Mouse (Mus musculus) stomach, embryonic 14.5 days (tissue): ENCODE results near the gene Pdk4. TPM values are rescaled to one million over a fixed set of nuclear protein-coding genes. Genes with fewer than 3 reads are reported as not detected.

Source experiments
- ATAC-seq: fragments of 200-750 bp; cut with Nextera tagmentation; 2 replicates; pipeline ENCODE4 v1.8.0; 2017; ENCODE audit warnings: low read depth, moderate TSS enrichment; ENCODE audit not compliant: insufficient number of reproducible peaks, insufficient read depth, low FRiP score
- H3K27ac ChIP-seq: fragments of 300-500 bp; sonication (generic); 2 replicates; pipeline ENCODE4 v1.5.1; 2014; ENCODE audit warnings: mild to moderate bottlenecking, low read length, moderate library complexity, mixed read lengths
- H3K27me3 ChIP-seq: fragments of 300-500 bp; sonication (generic); 2 replicates; pipeline ENCODE4 v1.6.1; 2014; ENCODE audit warnings: low read length, control low read depth, mixed read lengths; ENCODE audit not compliant: control insufficient read depth, insufficient read depth
- H3K36me3 ChIP-seq: fragments of 300-500 bp; sonication (generic); 2 replicates; pipeline ENCODE4 v1.6.1; 2014; ENCODE audit warnings: mild to moderate bottlenecking, control low read depth, low read length, moderate library complexity, mixed read lengths; ENCODE audit not compliant: control insufficient read depth, insufficient read depth
- H3K4me1 ChIP-seq: fragments of 300-500 bp; sonication (generic); 2 replicates; pipeline ENCODE4 v1.6.1; 2014; ENCODE audit warnings: low read length, control low read depth, mixed read lengths; ENCODE audit not compliant: control insufficient read depth, insufficient read depth
- H3K4me2 ChIP-seq: fragments of 300-500 bp; sonication (generic); replicated peaks from 2 replicates; pipeline ENCODE4 v1.6.1; 2014; ENCODE audit warnings: low read depth, low read length, control low read depth
- H3K4me3 ChIP-seq: fragments of 300-500 bp; sonication (generic); 2 replicates; pipeline ENCODE4 v1.5.1; 2014; ENCODE audit warnings: low read depth, low read length, control low read depth
- H3K9ac ChIP-seq: fragments of 300-500 bp; sonication (generic); replicated peaks from 2 replicates; pipeline ENCODE4 v1.6.1; 2014; ENCODE audit warnings: low read depth, mild to moderate bottlenecking, control low read depth, low read length, moderate library complexity, mixed read lengths
- H3K9me3 ChIP-seq: fragments of 300-500 bp; sonication (generic); 2 replicates; pipeline ENCODE4 v1.6.1; 2016; ENCODE audit warnings: low read depth, low read length, control low read depth; ENCODE audit not compliant: control insufficient read depth
- WGBS: fragments of 180-500 bp; shearing (Covaris S2); extraction: QIAGEN DNeasy Blood & Tissue Kit; methylation state at CpG from one replicate; pipeline ENCODE4 v1.1.7; 2014; 5-methylcytosine and 5-hydroxymethylcytosine counted together
- polyA plus RNA-seq: library from polyadenylated mRNA; unstranded; fragments of >200 nt; fragmentation: Nextera tagmentation; extraction: Ambion mirVana; gene quantifications from 2 replicates; pipeline ENCODE4 v1.2.1, GENCODE M21; 2014

Pdk4 gene
- 1.0 and 4.0 TPM in 2 replicates for polyA plus RNA-seq

DNA sequence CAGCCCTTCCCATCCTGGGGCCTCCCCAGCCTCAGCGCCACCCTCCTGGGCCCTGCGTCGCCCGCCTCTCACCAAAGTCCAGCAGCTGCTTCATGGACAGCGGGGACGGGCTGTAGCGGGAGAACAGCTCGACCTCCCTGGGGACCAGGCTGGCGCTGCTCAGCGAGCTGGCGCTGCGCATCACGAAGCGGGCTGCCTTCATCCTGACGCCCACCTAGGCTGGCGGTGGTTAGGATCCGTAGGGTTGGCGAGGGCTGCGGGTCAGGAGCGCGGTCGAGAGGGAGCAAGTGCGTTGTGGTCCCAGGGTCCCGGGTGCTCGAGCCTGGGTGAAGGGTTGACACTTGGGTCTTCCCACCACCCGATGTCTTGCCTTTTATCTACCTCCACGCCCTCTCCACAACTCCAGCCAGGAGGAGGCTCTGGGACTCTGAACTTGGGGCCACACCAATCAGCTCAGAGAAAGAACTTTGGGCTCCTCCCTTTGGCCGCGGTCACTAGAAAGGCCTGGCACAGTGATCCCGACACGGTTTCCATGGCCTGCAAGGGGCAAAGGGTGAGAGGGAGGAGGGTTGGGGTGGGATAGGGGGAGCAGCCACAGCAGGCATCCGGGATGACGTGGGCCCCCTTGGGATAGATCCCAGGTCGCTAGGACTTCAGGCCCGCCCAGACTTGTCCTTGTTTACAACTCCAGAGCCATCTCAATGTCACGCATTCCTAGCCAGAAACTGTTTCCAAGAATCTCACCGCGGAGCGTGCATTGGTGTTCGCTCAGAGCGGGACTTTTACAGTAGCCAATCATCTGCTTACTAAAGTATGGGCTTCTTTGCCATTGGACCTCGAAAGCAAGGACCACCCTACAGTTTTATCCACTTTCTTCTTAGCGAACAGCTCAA is at the start of gene Pdk4:
TSS of gene Pdk4 (minus strand) at position 349 of the 893 bp plus-strand sequence.
- H3K9me3 ChIP-seq: no peaks in the 10 kb centered on the region
- H3K4me2 ChIP-seq: peak within 1 kb of the TSS; percentile 99
- H3K27me3 ChIP-seq: no peaks in the 10 kb centered on the region
- H3K27ac ChIP-seq: no peak within 1 kb of the TSS
- peak; percentile 89 for ATAC-seq
- H3K4me3 ChIP-seq: peak within 1 kb of the TSS; percentile 50
- peak within 1 kb of the TSS; percentile 21; the same call in 1 of the 2 replicates for H3K9ac ChIP-seq
- no peaks in the 10 kb centered on the region for H3K4me1 ChIP-seq
- WGBS: under 1% methylated on average over 43 of the region's 43 CpGs
- no peaks in the 10 kb centered on the region for H3K36me3 ChIP-seq

DNA sequence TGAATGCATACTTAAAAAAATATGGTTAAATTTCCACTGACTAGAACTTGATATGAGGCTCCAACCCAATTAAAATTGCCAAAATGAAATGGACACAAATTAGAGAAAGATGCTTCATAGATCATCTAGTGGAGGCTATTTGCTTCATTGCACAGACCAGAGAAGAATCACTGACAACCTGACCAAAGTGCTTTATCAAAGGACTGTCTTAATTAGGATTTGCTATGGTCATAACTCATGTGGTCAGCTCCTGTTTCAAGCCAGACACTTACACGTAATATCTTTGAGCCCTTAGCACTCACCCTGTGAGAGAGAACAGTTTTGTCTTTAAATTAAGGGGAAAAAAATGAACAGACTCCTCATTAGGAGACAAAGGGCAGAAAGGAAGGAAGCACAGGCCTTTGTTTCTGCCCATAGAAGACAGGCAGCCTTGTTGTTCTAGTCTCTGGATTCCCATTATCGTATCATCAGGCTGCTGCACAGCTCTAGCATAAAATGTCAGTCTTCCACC is 41.8 kb upstream of the Pdk4 start:
- Histone ChIP-seq H3K9ac (no peak overlapping the region), H3K4me3 (no peak overlapping the region), H3K36me3 (no peaks in the 10 kb centered on the region), H3K4me2 (no peak overlapping the region), H3K27me3 (no peaks in the 10 kb centered on the region), H3K27ac (no peak overlapping the region), H3K4me1 (no peaks in the 10 kb centered on the region), H3K9me3 (no peaks in the 10 kb centered on the region)
- ATAC-seq: no peak
- WGBS: 74% methylated on average over 2 of the region's 2 CpGs

DNA sequence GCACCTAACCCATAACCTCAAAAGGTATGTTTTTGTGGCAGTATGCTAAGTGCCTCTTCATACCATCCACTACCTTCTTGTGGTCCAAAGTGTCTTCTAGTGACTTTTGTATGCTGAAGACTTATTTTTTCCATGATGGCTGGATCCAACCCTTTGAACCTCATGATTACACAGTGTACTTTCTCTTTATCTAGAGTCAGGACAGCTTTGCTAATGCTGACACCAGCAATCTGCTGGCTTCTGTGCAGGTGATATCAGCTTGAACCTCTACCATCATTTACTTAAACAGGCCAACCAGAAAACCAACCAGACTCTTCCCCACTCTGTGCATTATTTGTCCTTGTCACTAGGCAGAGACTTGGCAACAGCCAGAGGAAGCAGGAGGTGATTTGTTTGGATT is 39.6 kb upstream of the Pdk4 start:
- no peak for ATAC-seq

DNA sequence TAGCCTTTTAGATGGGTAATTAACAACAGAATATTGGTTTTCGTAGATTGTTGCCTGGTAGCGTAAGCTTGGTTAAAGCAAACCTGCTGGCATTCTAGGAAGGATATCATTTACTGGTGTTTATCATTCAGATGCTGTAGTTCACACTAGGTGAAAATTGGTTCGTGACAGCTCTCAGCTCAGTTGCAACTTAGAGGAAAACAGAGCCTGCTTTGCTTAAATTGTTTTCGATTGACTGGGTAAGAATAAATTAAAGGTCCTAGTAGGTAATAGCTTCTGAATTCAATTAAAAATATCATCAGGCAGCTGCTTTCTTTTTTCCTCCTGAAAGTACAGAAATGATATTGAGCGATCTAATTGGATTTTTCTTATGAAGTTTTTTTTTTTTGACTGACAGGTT is 21.0 kb upstream of the Pdk4 start:
- Histone ChIP-seq H3K27me3 (no peaks in the 10 kb centered on the region), H3K4me2 (no peak overlapping the region), H3K4me3 (no peak overlapping the region), H3K9ac (no peak overlapping the region), H3K36me3 (no peaks in the 10 kb centered on the region), H3K27ac (no peak overlapping the region), H3K4me1 (no peaks in the 10 kb centered on the region), H3K9me3 (no peaks in the 10 kb centered on the region)
- 79% methylated on average over 5 of the region's 5 CpGs for WGBS
- ATAC-seq: no peak

More for the DNA sequence above, 39.6 kb upstream of the Pdk4 start:
- no peak overlapping the region for H3K4me2 ChIP-seq
- H3K27ac ChIP-seq: no peak overlapping the region
- no peak overlapping the region for H3K4me3 ChIP-seq
- no peaks in the 10 kb centered on the region for H3K4me1 ChIP-seq
- H3K36me3 ChIP-seq: no peaks in the 10 kb centered on the region
- H3K9me3 ChIP-seq: no peaks in the 10 kb centered on the region
- no peaks in the 10 kb centered on the region for H3K27me3 ChIP-seq
- H3K9ac ChIP-seq: no peak overlapping the region

DNA sequence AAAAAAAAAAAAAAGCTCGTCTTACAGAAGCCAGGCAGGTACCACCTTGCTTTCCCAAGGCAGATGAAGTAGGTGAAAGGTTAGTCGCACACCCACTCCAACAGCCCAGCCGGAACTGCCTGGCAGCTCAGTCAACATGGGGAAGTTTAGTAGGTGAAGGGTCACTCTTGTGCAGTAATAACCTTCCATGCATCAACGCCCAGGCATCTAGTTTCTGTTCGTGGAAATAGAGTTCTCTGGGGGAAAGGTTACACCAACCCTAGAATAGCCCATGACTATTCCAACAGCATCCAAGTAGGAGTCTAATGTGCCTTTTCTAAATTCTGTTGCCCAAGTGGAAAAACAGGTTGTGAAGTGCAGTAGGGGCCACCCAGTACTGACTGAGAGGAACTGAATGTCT is 13.6 kb upstream of the Pdk4 start:
- ATAC-seq: peak; percentile 92
- Histone ChIP-seq H3K4me1 (no peaks in the 10 kb centered on the region; the same call in 1 of the 2 replicates), H3K36me3 (no peaks in the 10 kb centered on the region), H3K27ac (no peak overlapping the region), H3K27me3 (no peaks in the 10 kb centered on the region), H3K9ac (no peak overlapping the region), H3K4me3 (no peak overlapping the region), H3K9me3 (no peaks in the 10 kb centered on the region), H3K4me2 (no peak overlapping the region)
- 18% methylated on average over 5 of the region's 5 CpGs for WGBS

DNA sequence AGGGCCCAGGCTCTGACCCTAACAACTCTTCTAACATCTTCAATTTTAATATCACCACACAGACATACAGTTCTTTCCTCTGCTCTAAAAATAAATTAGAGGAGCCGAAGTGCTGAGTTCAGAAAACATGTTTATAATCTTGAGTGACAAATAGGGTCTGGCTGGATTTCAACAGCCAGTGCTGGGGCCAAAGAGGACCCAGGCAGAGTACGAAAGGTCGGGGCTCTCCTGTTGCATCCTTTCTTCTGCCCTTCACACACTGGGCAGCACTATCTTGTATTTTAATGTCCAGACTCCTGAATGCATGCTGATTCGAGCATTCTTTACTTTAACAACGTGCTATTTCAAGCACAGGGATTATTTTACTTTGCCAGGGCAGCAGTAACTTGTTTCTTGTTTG is 13.2 kb upstream of the Pdk4 start:
- Histone ChIP-seq H3K4me3 (no peak overlapping the region), H3K36me3 (no peaks in the 10 kb centered on the region), H3K9ac (no peak overlapping the region), H3K27me3 (no peaks in the 10 kb centered on the region), H3K9me3 (no peaks in the 10 kb centered on the region), H3K27ac (no peak overlapping the region), H3K4me1 (no peaks in the 10 kb centered on the region; the same call in 1 of the 2 replicates), H3K4me2 (no peak overlapping the region)
- peak; percentile 15; the same call in 1 of the 2 replicates for ATAC-seq
- WGBS: 21% methylated on average over 5 of the region's 5 CpGs

DNA sequence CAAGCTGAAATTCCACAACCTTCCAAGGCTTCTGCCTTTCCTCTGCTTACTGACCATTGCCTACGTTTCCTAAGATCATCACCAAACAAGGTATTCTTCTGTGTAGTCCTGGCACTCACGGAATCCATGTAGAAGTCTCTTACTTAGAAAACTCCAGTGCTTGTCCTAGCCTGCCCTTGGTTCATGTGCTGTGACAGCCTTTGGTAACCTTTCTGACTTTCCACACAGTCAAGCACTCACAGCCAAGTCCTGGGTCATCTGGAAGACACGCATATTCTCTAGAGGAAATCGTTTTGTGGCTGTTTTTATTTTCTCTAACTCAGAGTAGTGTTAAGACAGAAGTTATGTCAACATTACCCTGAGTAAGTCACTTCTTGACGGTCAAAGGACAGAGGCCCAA is 11.7 kb upstream of the Pdk4 start:
- no peak overlapping the region for H3K27ac ChIP-seq
- no peaks in the 10 kb centered on the region for H3K9me3 ChIP-seq
- no peaks in the 10 kb centered on the region; the same call in 1 of the 2 replicates for H3K4me1 ChIP-seq
- H3K27me3 ChIP-seq: no peaks in the 10 kb centered on the region
- no peak overlapping the region for H3K4me3 ChIP-seq
- ATAC-seq: no peak
- H3K4me2 ChIP-seq: no peak overlapping the region
- no peak overlapping the region for H3K9ac ChIP-seq
- H3K36me3 ChIP-seq: no peaks in the 10 kb centered on the region
- 82% methylated on average over 5 of the region's 5 CpGs for WGBS

DNA sequence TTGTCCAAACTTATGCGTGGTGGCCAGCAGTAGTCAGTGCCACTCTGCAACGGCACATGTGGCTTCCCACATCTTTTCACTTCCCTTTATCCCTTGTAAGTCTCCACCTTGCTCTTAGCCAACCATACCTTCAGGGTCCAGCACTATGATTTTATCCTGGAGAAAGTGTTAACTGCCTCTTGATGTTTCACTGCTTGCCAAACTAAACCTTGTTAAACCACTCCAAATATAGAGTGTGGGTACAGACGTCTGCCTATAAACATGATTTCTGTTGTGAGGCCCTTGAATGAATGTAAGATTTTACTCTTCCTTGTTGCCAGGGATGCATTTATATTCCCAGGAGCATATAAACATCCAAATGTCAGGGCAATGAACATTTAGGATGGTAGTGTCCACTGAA is 10.2 kb upstream of the Pdk4 start:
- no peaks in the 10 kb centered on the region; the same call in 1 of the 2 replicates for H3K4me1 ChIP-seq
- H3K27ac ChIP-seq: no peak overlapping the region
- no peaks in the 10 kb centered on the region for H3K36me3 ChIP-seq
- no peak overlapping the region for H3K9ac ChIP-seq
- no peak overlapping the region for H3K4me2 ChIP-seq
- WGBS: 93% methylated on average over 3 of the region's 3 CpGs
- H3K9me3 ChIP-seq: no peaks in the 10 kb centered on the region
- no peak for ATAC-seq
- H3K4me3 ChIP-seq: no peak overlapping the region
- no peaks in the 10 kb centered on the region for H3K27me3 ChIP-seq
